Mouse (Mus musculus) erythroblast, embryonic 14.5 days (primary cell): ENCODE data around the gene Rccd1.

Experiments
- GATA1 ChIP-seq: IDR thresholded peaks from 2 replicates; pipeline ENCODE4 v1.6.1; 2012; ENCODE audit warnings: low read length, inconsistent platforms, mixed read lengths
- TAL1 ChIP-seq: IDR thresholded peaks from 3 replicates; pipeline ENCODE4 v1.6.1; 2012; ENCODE audit warnings: low read length, inconsistent platforms, mixed read lengths

GRCm38 (mm10) chr7:80352920-80353319, 28.7 kb upstream of the Rccd1 start:
- TF ChIP-seq GATA1 (no peak), TAL1 (no peak)
